Mouse (Mus musculus): Measurements from ENCODE around the gene Nfxl1. TPM values are rescaled to one million over a fixed set of nuclear protein-coding genes. Genes with fewer than 3 reads are reported as not detected.

Gene Nfxl1
- total and polyA plus RNA-seq, 3 experiments: 8.9 to 17.1 (median 13.5) TPM

GRCm38 (mm10) chr5:72505740-72506139 is 53.7 kb downstream of the Nfxl1 start:
- Histone ChIP-seq H3K27me3 (replicated peaks) (no peaks in the 10 kb centered on the region), H3K36me3 (replicated peaks in 1 of 2; ENCODE audit: control insufficient read depth in 1 of 2, insufficient read depth in 1 of 2, low read length in 1 of 2) (no peaks in the 10 kb centered on the region), H3K4me2 (ENCODE audit: insufficient read depth, low read depth, poor library complexity, severe bottlenecking) (no peak overlapping the region), H3K4me3 (replicated peaks in 1 of 3; ENCODE audit: low read depth in 2 of 3, low read length in 2 of 3, poor library complexity in 1 of 3) (no peak overlapping the region), H3K9me3 (replicated peaks; ENCODE audit: low read length) (no peaks in the 10 kb centered on the region), H3K27ac (ENCODE audit: insufficient read depth, low read depth) (no peak overlapping the region), H3K9ac (ENCODE audit: insufficient read depth, low read depth) (no peak overlapping the region), H3K79me2 (replicated peaks; ENCODE audit: control insufficient read depth, extremely low read depth, insufficient read depth, poor library complexity, severe bottlenecking) (no peaks in the 10 kb centered on the region), H3K4me1 (ENCODE audit: control insufficient read depth in 1 of 2, insufficient read depth in 2 of 2) (peaks cover 4 to 10% of the 10 kb centered on the region in 2 experiments; a peak in 3 of 4 replicates)
- peak; percentile 35 for DNase-seq (ENCODE audit: extremely low read depth)
- in situ Hi-C loops (cut with MboI; ENCODE audit: low pct_ligation_motif_present, low pct_unique_long_range_greater_than_20kb, low sequenced_read_pairs) (no loop called here), dilution Hi-C loops (cut with MboI; ENCODE audit: extremely low pct_ligation_motif_present, extremely low pct_unique_long_range_greater_than_20kb, low sequenced_read_pairs) (no loop called here)
- TF ChIP-seq CTCF (conservative IDR thresholded peaks at IDR 0.05 in 1 of 2, IDR thresholded peaks at IDR 0.05 in 1 of 2; ENCODE audit: low read depth in 2 of 2, low read length in 2 of 2): peak in 1 of 2 experiments; percentile 74; a peak in 2 of 4 replicates
- TF ChIP-seq MEF2A (IDR thresholded peaks at IDR 0.05; ENCODE audit: borderline replicate concordance, low read depth, low read length): no peak
- peak; percentile 48 for TF ChIP-seq RAD21 (IDR thresholded peaks at IDR 0.05; ENCODE audit: low read depth, low read length)
- peak; percentile 82 for TF ChIP-seq SMC3 (IDR thresholded peaks at IDR 0.05; ENCODE audit: low read depth, low read length)

GRCm38 (mm10) chr5:72503531-72504523 is 55.7 kb downstream of the Nfxl1 start, which contains the start of gene Corin:
Gene Corin, minus strand, starts transcription at chr5:72504473.
- Histone ChIP-seq H3K9ac (ENCODE audit: insufficient read depth, low read depth) (no peak within 1 kb of the TSS), H3K4me1 (ENCODE audit: control insufficient read depth in 1 of 2, insufficient read depth in 2 of 2) (peaks cover 4 to 10% of the 10 kb centered on the region in 2 experiments; a peak in 3 of 4 replicates), H3K27ac (ENCODE audit: insufficient read depth, low read depth) (no peak within 1 kb of the TSS), H3K9me3 (replicated peaks; ENCODE audit: low read length) (no peaks in the 10 kb centered on the region), H3K4me2 (ENCODE audit: insufficient read depth, low read depth, poor library complexity, severe bottlenecking) (no peak within 1 kb of the TSS), H3K79me2 (replicated peaks; ENCODE audit: control insufficient read depth, extremely low read depth, insufficient read depth, poor library complexity, severe bottlenecking) (no peaks in the 10 kb centered on the region), H3K27me3 (replicated peaks) (no peaks in the 10 kb centered on the region), H3K36me3 (replicated peaks in 1 of 2; ENCODE audit: control insufficient read depth in 1 of 2, insufficient read depth in 1 of 2, low read length in 1 of 2) (no peaks in the 10 kb centered on the region), H3K4me3 (replicated peaks in 1 of 3; ENCODE audit: low read depth in 2 of 3, low read length in 2 of 3, poor library complexity in 1 of 3) (no peak within 1 kb of the TSS)
- dilution Hi-C loops (cut with MboI; ENCODE audit: extremely low pct_ligation_motif_present, extremely low pct_unique_long_range_greater_than_20kb, low sequenced_read_pairs): no loop called here
- TF ChIP-seq PAX5 (IDR thresholded peaks at IDR 0.05; ENCODE audit: low read length): no peak
- no peak for TF ChIP-seq MAX (IDR thresholded peaks at IDR 0.05; ENCODE audit: low read length)
- TF ChIP-seq JUND (conservative IDR thresholded peaks at IDR 0.05; ENCODE audit: low read depth, low read length): no peak
- no peak for TF ChIP-seq USF1 (IDR thresholded peaks at IDR 0.05; ENCODE audit: low read depth, low read length)
- no peak for TF ChIP-seq JUN (IDR thresholded peaks at IDR 0.05; ENCODE audit: insufficient read depth, low read depth, low read length)
- no peak for TF ChIP-seq CHD2 (IDR thresholded peaks at IDR 0.05; ENCODE audit: low read length)
- no peak for TF ChIP-seq NELFE (IDR thresholded peaks at IDR 0.05; ENCODE audit: low read depth, low read length)
- TF ChIP-seq POLR2A (IDR thresholded peaks at IDR 0.05; ENCODE audit: low read depth, low read length): no peak
- no peak for TF ChIP-seq ELF1 (IDR thresholded peaks at IDR 0.05; ENCODE audit: low read depth, low read length)
- no peak for TF ChIP-seq MAZ (IDR thresholded peaks at IDR 0.05; ENCODE audit: low read depth, low read length)
- in situ Hi-C loops (cut with MboI; ENCODE audit: low pct_ligation_motif_present, low pct_unique_long_range_greater_than_20kb, low sequenced_read_pairs): no loop called here
- DNase-seq (ENCODE audit: extremely low read depth): no peak
